Mouse (Mus musculus): ENCODE data around the gene Kcnk4. TPM values are rescaled to one million over a fixed set of nuclear protein-coding genes. Genes with fewer than 3 reads are reported as not detected.

Kcnk4 gene
- total and polyA plus RNA-seq, 3 experiments, result 0.21 to 0.80 TPM; not detected in 1

DNA sequence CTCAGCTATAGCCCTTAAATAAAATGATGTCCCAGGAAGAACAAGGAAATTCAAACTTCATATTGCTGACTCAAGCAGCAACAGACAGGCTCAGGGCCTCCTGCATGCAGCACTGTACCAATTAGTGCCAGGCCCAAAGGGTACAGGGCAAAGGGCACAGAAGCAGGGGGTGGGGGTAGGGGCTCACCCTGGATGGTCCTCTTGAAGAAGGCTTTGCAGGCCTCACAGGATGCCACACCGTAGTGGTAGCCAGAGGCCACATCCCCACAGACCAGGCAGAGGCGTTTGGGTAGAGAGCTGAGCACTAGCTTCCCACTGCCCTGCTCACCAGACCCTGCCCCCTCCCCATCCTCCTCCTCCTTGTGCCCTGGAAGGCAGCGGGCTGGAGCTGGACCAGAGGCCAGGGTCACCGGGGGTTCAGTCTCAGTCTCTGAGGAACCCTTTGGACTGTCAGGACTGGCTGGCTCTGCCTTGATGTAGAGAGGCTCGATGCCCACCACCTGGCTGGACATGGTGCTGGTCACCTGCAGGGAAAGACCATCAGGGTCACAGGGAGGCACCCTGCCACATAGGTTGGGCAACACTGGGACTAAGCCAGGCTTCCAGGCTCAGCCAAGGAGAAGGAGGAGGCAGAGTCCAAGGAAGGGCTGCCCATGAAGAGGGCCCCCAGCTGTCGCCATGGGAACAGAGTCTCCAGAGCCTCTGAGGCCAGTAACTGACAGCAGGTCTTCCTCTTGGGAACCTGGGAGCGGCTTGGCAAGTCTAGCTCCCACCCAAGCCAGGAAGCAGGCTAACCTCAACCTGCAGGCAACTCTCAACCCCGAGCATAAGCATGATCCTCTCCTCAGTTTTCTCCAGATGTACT is 14.2 kb downstream of the Kcnk4 start:
- H3K27me3 ChIP-seq (replicated peaks), result peaks cover 3% of the 10 kb centered on the region
- TF ChIP-seq RAD21 (IDR thresholded peaks at IDR 0.05; ENCODE audit: low read depth, low read length) (no peak), PAX5 (IDR thresholded peaks at IDR 0.05; ENCODE audit: low read length) (no peak), UBTF (IDR thresholded peaks at IDR 0.05; ENCODE audit: low read depth, low read length) (no peak), MYC (IDR thresholded peaks at IDR 0.05; ENCODE audit: low read depth, low read length) (no peak), CTCF (conservative IDR thresholded peaks at IDR 0.05 in 1 of 2, IDR thresholded peaks at IDR 0.05 in 1 of 2; ENCODE audit: low read depth in 2 of 2, low read length in 2 of 2) (no peak), USF2 (conservative IDR thresholded peaks at IDR 0.05; ENCODE audit: low read depth, low read length) (no peak), SMC3 (IDR thresholded peaks at IDR 0.05; ENCODE audit: low read depth, low read length) (no peak), ZNF384 (IDR thresholded peaks at IDR 0.05; ENCODE audit: low read depth, low read length) (no peak), MAFK (IDR thresholded peaks at IDR 0.05; ENCODE audit: insufficient replicate concordance, low read length) (no peak)
- peak overlapping the region; percentile 81 for H3K9ac ChIP-seq (ENCODE audit: insufficient read depth, low read depth)
- peak overlapping the region; percentile 80 for H3K4me2 ChIP-seq (ENCODE audit: insufficient read depth, low read depth, poor library complexity, severe bottlenecking)
- no peak for DNase-seq (ENCODE audit: extremely low read depth)
- no peak overlapping the region for H3K27ac ChIP-seq (ENCODE audit: insufficient read depth, low read depth)
- H3K79me2 ChIP-seq (replicated peaks; ENCODE audit: control insufficient read depth, extremely low read depth, insufficient read depth, poor library complexity, severe bottlenecking), result 0 out of 2 replicates have a peak, but pooled peaks cover 3% of the 10 kb centered on the region
- in situ Hi-C loops (cut with MboI; ENCODE audit: low pct_ligation_motif_present, low pct_unique_long_range_greater_than_20kb, low sequenced_read_pairs) (loop anchor here (5.0 kb wide), 1 partner anchor 48 kb away; no protein-coding TSS in a partner anchor), dilution Hi-C loops (cut with MboI; ENCODE audit: extremely low pct_ligation_motif_present, extremely low pct_unique_long_range_greater_than_20kb, low sequenced_read_pairs) (no loop called here)
- H3K4me3 ChIP-seq (replicated peaks in 1 of 3; ENCODE audit: low read depth in 2 of 3, low read length in 2 of 3, poor library complexity in 1 of 3), result peak overlapping the region in 2 of 3 experiments; percentile 74 to 90
- peaks cover 11 to 32% of the 10 kb centered on the region in 2 experiments for H3K4me1 ChIP-seq (ENCODE audit: control insufficient read depth in 1 of 2, insufficient read depth in 2 of 2)
- H3K9me3 ChIP-seq (replicated peaks; ENCODE audit: low read length), result no peaks in the 10 kb centered on the region
- H3K36me3 ChIP-seq (replicated peaks in 1 of 2; ENCODE audit: control insufficient read depth in 1 of 2, insufficient read depth in 1 of 2, low read length in 1 of 2), result peaks cover 0 to 42% of the 10 kb centered on the region in 2 experiments

DNA sequence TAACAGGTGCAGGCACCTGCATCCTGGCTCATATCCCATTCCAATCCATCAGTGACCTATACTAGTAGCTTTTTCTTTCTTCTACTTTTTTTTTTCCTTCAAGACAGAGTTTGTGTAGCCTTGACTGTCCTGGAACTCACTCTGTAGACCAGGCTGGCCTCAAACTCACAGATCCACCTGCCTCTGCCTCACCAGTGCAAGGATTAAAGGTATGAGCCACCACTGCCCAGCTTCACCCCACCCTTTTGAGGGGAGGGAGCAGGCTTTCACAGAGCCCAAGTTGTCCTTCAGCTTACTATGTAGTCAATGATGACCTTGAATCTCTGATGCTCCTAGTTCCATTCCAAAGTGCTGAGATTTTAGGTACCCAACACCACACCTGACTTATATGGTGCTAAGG is 14.9 kb downstream of the Kcnk4 start:
- Histone ChIP-seq H3K4me2 (ENCODE audit: insufficient read depth, low read depth, poor library complexity, severe bottlenecking) (no peak overlapping the region), H3K9ac (ENCODE audit: insufficient read depth, low read depth) (no peak overlapping the region), H3K4me1 (ENCODE audit: control insufficient read depth in 1 of 2, insufficient read depth in 2 of 2) (peaks cover 7 to 29% of the 10 kb centered on the region in 2 experiments), H3K27me3 (replicated peaks) (peaks cover 3% of the 10 kb centered on the region), H3K9me3 (replicated peaks; ENCODE audit: low read length) (no peaks in the 10 kb centered on the region), H3K36me3 (replicated peaks in 1 of 2; ENCODE audit: control insufficient read depth in 1 of 2, insufficient read depth in 1 of 2, low read length in 1 of 2) (peaks cover 0 to 44% of the 10 kb centered on the region in 2 experiments), H3K4me3 (replicated peaks in 1 of 3; ENCODE audit: low read depth in 2 of 3, low read length in 2 of 3, poor library complexity in 1 of 3) (no peak overlapping the region), H3K79me2 (replicated peaks; ENCODE audit: control insufficient read depth, extremely low read depth, insufficient read depth, poor library complexity, severe bottlenecking) (0 out of 2 replicates have a peak, but pooled peaks cover 3% of the 10 kb centered on the region), H3K27ac (ENCODE audit: insufficient read depth, low read depth) (no peak overlapping the region)
- in situ Hi-C loops (cut with MboI; ENCODE audit: low pct_ligation_motif_present, low pct_unique_long_range_greater_than_20kb, low sequenced_read_pairs) (no loop called here), dilution Hi-C loops (cut with MboI; ENCODE audit: extremely low pct_ligation_motif_present, extremely low pct_unique_long_range_greater_than_20kb, low sequenced_read_pairs) (no loop called here)
- TF ChIP-seq CHD1 (IDR thresholded peaks at IDR 0.05; ENCODE audit: low read depth, low read length) (no peak), SIN3A (IDR thresholded peaks at IDR 0.05; ENCODE audit: low read length) (no peak), ETS1 (conservative IDR thresholded peaks at IDR 0.05; ENCODE audit: low read depth, low read length) (no peak), TCF12 (IDR thresholded peaks at IDR 0.05; ENCODE audit: low read depth, low read length) (no peak), NELFE (IDR thresholded peaks at IDR 0.05; ENCODE audit: low read depth, low read length) (no peak), RCOR1 (conservative IDR thresholded peaks at IDR 0.05; ENCODE audit: low read depth, low read length) (no peak), ZNF384 (IDR thresholded peaks at IDR 0.05; ENCODE audit: low read depth, low read length) (no peak)
- DNase-seq (ENCODE audit: extremely low read depth), result no peak

Data from CH12.LX (cell line).